Mouse (Mus musculus): ENCODE measurements at regions not wholly inside any gene's neighbourhood (a gene's known extent, or its start where the extent isn't known, plus 50 kb on each side); places are given as distances from the start of the nearest gene placed in this dataset.

DNA sequence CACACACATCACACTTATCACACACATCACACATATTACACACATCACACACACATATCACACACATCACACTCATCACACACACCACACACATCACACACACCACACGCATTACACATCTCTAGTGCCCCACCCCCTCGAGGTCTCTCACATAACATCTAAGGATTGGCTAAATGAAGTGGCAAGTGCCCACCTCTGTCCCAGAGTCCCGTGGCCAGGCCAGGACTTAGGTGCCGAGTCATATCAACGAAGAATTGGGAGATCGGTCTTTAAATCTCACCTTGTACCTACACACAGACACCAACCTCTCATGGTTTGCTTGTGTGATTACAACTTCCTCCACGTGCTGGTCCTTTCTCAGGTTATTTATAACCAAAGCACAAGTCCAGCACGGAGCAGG, 117.7 kb upstream of the Tbca start:
- no peak overlapping the region for H3K9ac ChIP-seq (replicated peaks; ENCODE audit: low read length)
- no peak for ATAC-seq
- no peak for DNase-seq (ENCODE audit: low spot score)

DNA sequence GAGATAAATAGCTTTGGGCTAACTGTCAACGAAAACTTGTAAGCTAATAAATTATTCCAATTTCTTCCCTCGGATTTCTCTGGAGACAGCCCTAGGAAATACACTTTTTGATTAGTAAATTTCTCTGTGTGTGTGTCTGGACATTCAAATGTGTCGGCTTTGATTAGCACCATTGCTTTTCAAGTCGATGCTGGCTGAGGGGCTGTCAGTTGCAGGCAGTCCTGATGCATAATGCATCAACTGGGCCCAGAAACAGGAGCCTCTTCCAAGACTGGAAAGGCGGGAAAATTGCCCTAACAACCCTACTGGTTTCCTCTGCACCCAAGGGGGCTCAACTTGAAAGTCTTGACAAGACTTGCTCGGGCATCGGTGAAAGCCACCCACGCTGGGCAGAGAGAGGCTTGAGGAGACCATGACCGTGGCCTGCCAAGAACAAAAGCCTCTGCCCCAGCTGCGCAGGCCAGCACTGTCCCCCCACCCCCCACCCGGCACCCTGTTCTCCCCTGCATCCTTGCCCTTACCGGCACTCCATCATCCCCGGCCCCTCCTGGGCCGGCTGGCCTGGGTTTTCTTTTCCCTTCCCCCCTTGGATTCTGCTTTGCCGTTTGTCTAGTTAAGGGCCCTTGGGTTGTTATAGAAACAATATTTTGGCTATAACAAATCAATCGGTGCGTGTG, 108.1 kb upstream of the Tbca start:
- Histone ChIP-seq H3K27ac (no peak overlapping the region), H3K4me2 (ENCODE audit: low read depth, low read length) (no peak overlapping the region), H3K9ac (replicated peaks; ENCODE audit: low read length) (no peak overlapping the region), H3K36me3 (ENCODE audit: insufficient read depth, low read length) (no peaks in the 10 kb centered on the region), H3K9me3 (ENCODE audit: low read length) (no peaks in the 10 kb centered on the region), H3K4me1 (ENCODE audit: insufficient read depth, low read length) (no peaks in the 10 kb centered on the region), H3K27me3 (ENCODE audit: insufficient read depth, low read length) (0 out of 2 replicates have a peak, but pooled peaks cover 3% of the 10 kb centered on the region), H3K4me3 (ENCODE audit: low read length) (no peak overlapping the region)
- TF ChIP-seq CTCF (IDR thresholded peaks at IDR 0.05; ENCODE audit: low read depth), result no peak
- DNase-seq (ENCODE audit: low spot score) (no peak), ATAC-seq (no peak)
- WGBS, result 26% methylated on average over 17 of the region's 17 CpGs

More for the DNA sequence above, 117.7 kb upstream of the Tbca start:
- no peaks in the 10 kb centered on the region for H3K9me3 ChIP-seq (ENCODE audit: low read length)
- no peak overlapping the region for H3K4me3 ChIP-seq (ENCODE audit: low read length)
- H3K4me1 ChIP-seq (ENCODE audit: insufficient read depth, low read length), result no peaks in the 10 kb centered on the region
- no peak overlapping the region for H3K27ac ChIP-seq
- H3K36me3 ChIP-seq (ENCODE audit: insufficient read depth, low read length), result no peaks in the 10 kb centered on the region
- no peaks in the 10 kb centered on the region; the same call in 1 of the 2 replicates for H3K27me3 ChIP-seq (ENCODE audit: insufficient read depth, low read length)
- 90% methylated on average over 8 of the region's 8 CpGs for WGBS
- TF ChIP-seq CTCF (IDR thresholded peaks at IDR 0.05; ENCODE audit: low read depth), result no peak
- no peak overlapping the region for H3K4me2 ChIP-seq (ENCODE audit: low read depth, low read length)

DNA sequence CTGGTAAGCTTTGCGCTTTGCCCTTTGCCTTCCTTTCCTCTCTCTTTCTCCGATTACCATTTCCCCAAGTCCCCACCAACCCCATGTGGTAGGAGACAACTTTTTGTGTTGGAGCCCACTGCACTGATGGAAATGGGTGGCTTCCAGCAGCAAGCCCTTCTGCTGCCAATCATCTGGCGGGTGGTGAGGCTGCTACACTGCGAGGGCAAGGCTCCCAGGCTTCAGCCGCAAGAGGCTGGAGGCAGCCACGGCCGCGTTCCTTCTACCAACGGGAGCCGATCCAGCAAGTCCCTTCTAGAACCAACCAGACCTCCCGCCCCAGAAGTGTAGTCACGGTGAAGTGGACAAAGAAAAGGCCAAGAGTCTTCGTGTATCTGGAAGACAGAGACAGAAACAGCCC, 107.1 kb upstream of the Tbca start:
- Histone ChIP-seq H3K27ac (no peak overlapping the region), H3K4me2 (ENCODE audit: low read depth, low read length) (no peak overlapping the region), H3K9me3 (ENCODE audit: low read length) (no peaks in the 10 kb centered on the region), H3K27me3 (ENCODE audit: insufficient read depth, low read length) (0 out of 2 replicates have a peak, but pooled peaks cover 3% of the 10 kb centered on the region), H3K9ac (replicated peaks; ENCODE audit: low read length) (no peak overlapping the region), H3K4me3 (ENCODE audit: low read length) (no peak overlapping the region), H3K4me1 (ENCODE audit: insufficient read depth, low read length) (no peaks in the 10 kb centered on the region), H3K36me3 (ENCODE audit: insufficient read depth, low read length) (no peaks in the 10 kb centered on the region)
- ATAC-seq, result 0 out of 2 replicates have a peak, but pooled peaks have one; percentile 40
- DNase-seq (ENCODE audit: low spot score), result no peak
- 86% methylated on average over 13 of the region's 13 CpGs for WGBS
- no peak for TF ChIP-seq CTCF (IDR thresholded peaks at IDR 0.05; ENCODE audit: low read depth)

DNA sequence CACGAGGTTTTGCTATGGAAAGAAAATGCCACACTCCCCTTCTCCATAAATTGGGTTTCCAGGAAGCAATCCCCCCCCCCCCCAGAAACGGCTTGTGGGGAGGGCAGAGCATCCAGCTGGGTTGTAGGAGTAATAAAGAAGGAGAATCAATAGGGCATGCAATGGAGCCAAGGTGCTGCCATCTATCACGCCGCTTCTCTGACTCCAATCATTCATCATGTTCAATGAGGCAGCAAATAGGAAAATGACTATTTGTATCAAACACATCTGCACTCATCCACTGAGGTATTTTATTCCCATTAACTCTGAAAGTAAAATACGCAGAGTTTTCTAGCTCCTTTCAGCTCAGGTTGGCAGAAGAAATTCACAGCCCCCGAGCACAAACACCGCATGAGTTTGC, 103.5 kb upstream of the Tbca start:
- H3K27me3 ChIP-seq (ENCODE audit: insufficient read depth, low read length), result 0 out of 2 replicates have a peak, but pooled peaks cover 3% of the 10 kb centered on the region
- WGBS, result 24% methylated on average over 7 of the region's 7 CpGs
- ATAC-seq, result no peak

DNA sequence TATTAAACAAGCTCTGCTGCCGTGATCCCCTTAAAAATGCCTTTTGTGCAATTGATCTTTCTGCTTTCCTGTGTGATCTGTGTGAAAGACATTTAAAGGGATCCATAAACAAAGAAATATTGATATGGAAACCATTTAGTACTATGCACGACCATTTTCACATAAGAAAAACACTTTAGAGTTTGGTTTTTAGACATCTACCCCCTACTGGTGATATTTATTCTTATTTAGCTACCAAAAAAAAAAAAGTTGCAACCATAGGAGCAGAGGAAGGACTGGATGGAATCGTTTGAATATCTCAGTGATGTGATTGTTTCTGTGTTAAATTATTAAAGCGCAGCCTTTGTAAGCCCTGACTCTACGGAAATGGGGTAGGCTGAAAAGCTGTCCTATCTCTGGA, 101.4 kb upstream of the Tbca start:
- 62% methylated on average over 5 of the region's 5 CpGs for WGBS
- Histone ChIP-seq H3K4me2 (ENCODE audit: low read depth, low read length) (no peak overlapping the region), H3K9me3 (ENCODE audit: low read length) (no peaks in the 10 kb centered on the region), H3K27ac (no peak overlapping the region), H3K9ac (replicated peaks; ENCODE audit: low read length) (no peak overlapping the region), H3K36me3 (ENCODE audit: insufficient read depth, low read length) (no peaks in the 10 kb centered on the region), H3K4me1 (ENCODE audit: insufficient read depth, low read length) (no peaks in the 10 kb centered on the region), H3K4me3 (ENCODE audit: low read length) (no peak overlapping the region), H3K27me3 (ENCODE audit: insufficient read depth, low read length) (0 out of 2 replicates have a peak, but pooled peaks cover 3% of the 10 kb centered on the region)
- TF ChIP-seq CTCF (IDR thresholded peaks at IDR 0.05; ENCODE audit: low read depth), result 0 out of 2 replicates have a peak, but pooled peaks have one; percentile 2
- ATAC-seq, result no peak
- DNase-seq (ENCODE audit: low spot score), result no peak

More for the DNA sequence above, 103.5 kb upstream of the Tbca start:
- TF ChIP-seq CTCF (IDR thresholded peaks at IDR 0.05; ENCODE audit: low read depth), result no peak
- Histone ChIP-seq H3K4me3 (ENCODE audit: low read length) (no peak overlapping the region), H3K27ac (no peak overlapping the region), H3K9me3 (ENCODE audit: low read length) (no peaks in the 10 kb centered on the region), H3K9ac (replicated peaks; ENCODE audit: low read length) (no peak overlapping the region), H3K4me2 (ENCODE audit: low read depth, low read length) (no peak overlapping the region), H3K36me3 (ENCODE audit: insufficient read depth, low read length) (no peaks in the 10 kb centered on the region), H3K4me1 (ENCODE audit: insufficient read depth, low read length) (no peaks in the 10 kb centered on the region)
- no peak for DNase-seq (ENCODE audit: low spot score)

DNA sequence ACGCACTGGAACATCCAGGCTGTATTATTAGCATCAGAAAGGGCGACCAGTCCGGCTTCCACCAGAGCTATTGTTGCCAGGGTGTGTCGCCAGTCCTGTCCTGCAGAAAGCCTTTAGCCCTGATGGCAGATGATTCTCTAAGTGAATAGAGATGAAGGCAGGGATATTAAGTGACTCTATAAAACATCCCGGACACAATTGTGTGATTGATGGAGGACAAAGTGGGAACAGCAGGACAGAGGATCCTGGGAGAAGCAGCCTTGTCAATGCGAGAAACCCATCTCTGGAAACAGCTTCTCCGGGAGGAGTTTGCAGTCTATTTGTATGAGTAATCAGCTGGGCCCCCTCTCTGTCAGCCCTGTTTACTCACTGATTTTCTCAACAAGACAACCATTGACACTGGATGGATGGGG, 82.1 kb upstream of the Tbca start:
- H3K4me1 ChIP-seq (ENCODE audit: insufficient read depth, low read length), result peaks cover 3% of the 10 kb centered on the region; the same call in 1 of the 2 replicates
- peaks cover 66% of the 10 kb centered on the region for H3K27me3 ChIP-seq (ENCODE audit: insufficient read depth, low read length)
- DNase-seq (ENCODE audit: low spot score) (no peak), ATAC-seq (no peak)
- H3K9ac ChIP-seq (replicated peaks; ENCODE audit: low read length), result no peak overlapping the region
- H3K9me3 ChIP-seq (ENCODE audit: low read length), result no peaks in the 10 kb centered on the region
- H3K4me3 ChIP-seq (ENCODE audit: low read length), result no peak overlapping the region
- TF ChIP-seq CTCF (IDR thresholded peaks at IDR 0.05; ENCODE audit: low read depth), result no peak
- no peaks in the 10 kb centered on the region for H3K36me3 ChIP-seq (ENCODE audit: insufficient read depth, low read length)
- H3K27ac ChIP-seq, result no peak overlapping the region
- H3K4me2 ChIP-seq (ENCODE audit: low read depth, low read length), result no peak overlapping the region
- WGBS, result 5% methylated on average over 7 of the region's 7 CpGs

Data from hindbrain, postnatal 0 days (tissue).